Mouse (Mus musculus) E14TG2a.4 (cell line): Measurements from ENCODE around the gene Hils1.

Experiments used
- CTCF ChIP-seq: conservative IDR thresholded peaks from 2 replicates; pipeline ENCODE4 v1.5.1; 2014; ENCODE audit warnings: low read length
- POU5F1 ChIP-seq: IDR thresholded peaks from 2 replicates; pipeline ENCODE4 v1.6.1; 2014; ENCODE audit warnings: low read length, borderline replicate concordance

DNA sequence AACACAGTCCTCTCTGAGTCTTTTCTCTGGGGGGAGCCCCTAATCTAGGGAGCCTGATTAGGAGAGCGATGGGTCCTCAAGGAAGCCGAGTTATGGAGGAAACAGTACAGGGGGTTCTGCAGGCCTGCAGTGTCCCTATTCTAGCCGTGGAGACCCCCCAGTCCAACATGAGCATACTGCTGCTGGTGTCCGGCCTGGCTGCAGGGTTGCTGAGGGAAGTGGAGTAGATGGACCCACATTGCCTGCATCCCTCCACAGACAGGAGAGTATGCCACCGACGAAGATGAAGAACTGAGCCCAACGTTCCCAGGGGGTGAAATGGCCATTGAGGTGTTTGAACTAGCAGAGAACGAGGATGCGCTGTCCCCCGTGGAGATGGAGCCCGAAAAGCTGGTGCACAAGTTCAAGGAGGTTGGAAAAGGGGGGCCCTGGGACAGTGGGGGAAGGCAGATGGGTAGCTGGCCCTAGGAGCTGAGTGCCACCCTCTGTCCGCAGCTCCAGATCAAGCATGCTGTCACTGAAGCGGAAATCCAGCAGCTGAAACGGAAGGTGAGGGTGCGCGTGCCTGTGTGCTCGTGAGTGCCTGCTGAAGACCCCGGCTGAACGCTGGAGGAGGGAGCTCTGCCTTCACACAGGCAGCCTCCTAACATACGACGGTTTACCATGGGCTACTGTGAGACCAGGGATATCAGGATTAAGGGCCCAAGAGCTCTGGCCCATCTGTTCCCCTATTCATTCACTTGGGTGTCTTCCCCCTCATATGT lies 34.4 kb downstream of the Hils1 start:
- TF ChIP-seq CTCF (no peak), POU5F1 (no peak)
